Mouse (Mus musculus) liver, embryonic 11.5 days (tissue): ENCODE data around the gene Celf3. TPM values are rescaled to one million over a fixed set of nuclear protein-coding genes. Genes with fewer than 3 reads are reported as not detected.

Experiments
- ATAC-seq: fragments of 200-750 bp; cut with Nextera tagmentation; replicated peaks from 2 replicates; pipeline ENCODE4 v1.8.0; 2017; ENCODE audit warnings: moderate number of reproducible peaks, mild to moderate bottlenecking, moderate TSS enrichment, moderate library complexity; ENCODE audit not compliant: low FRiP score
- DNase-seq: peaks from one replicate; pipeline ENCODE4 v3.0.0-alpha.2; 2017; ENCODE audit warnings: low spot score
- H3K27ac ChIP-seq: fragments of 300-500 bp; sonication (generic); 2 replicates; pipeline ENCODE4 v1.5.1; 2014; ENCODE audit warnings: mild to moderate bottlenecking, low read depth, low read length, control low read depth
- H3K27me3 ChIP-seq: fragments of 300-500 bp; sonication (generic); replicated peaks from 2 replicates; pipeline ENCODE4 v1.6.1; 2014; ENCODE audit warnings: low read length, mixed read lengths; ENCODE audit not compliant: control insufficient read depth, insufficient read depth
- H3K36me3 ChIP-seq: fragments of 300-500 bp; sonication (generic); 2 replicates; pipeline ENCODE4 v1.6.1; 2014; ENCODE audit warnings: mild to moderate bottlenecking, low read length, moderate library complexity, mixed read lengths; ENCODE audit not compliant: control insufficient read depth, insufficient read depth
- H3K4me1 ChIP-seq: fragments of 300-500 bp; sonication (generic); replicated peaks from 2 replicates; pipeline ENCODE4 v1.6.1; 2014; ENCODE audit warnings: low read length, mixed read lengths; ENCODE audit not compliant: control insufficient read depth, insufficient read depth
- H3K4me2 ChIP-seq: fragments of 300-500 bp; sonication (generic); 2 replicates; pipeline ENCODE4 v1.6.1; 2014; ENCODE audit warnings: mild to moderate bottlenecking, control low read depth, moderate library complexity
- H3K4me3 ChIP-seq: fragments of 300-500 bp; sonication (generic); 2 replicates; pipeline ENCODE4 v1.5.1; 2014; ENCODE audit warnings: low read depth, low read length, control low read depth
- H3K9ac ChIP-seq: fragments of 300-500 bp; sonication (generic); 2 replicates; pipeline ENCODE4 v1.6.1; 2014; ENCODE audit warnings: low read depth, low read length, control low read depth
- H3K9me3 ChIP-seq: fragments of 300-500 bp; sonication (generic); 2 replicates; pipeline ENCODE4 v1.6.1; 2016; ENCODE audit warnings: low read length, inconsistent platforms, mixed read lengths; ENCODE audit not compliant: control insufficient read depth
- WGBS: fragments of 180-500 bp; shearing (Covaris S2); extraction: QIAGEN DNeasy Blood & Tissue Kit; methylation state at CpG from one replicate; pipeline ENCODE4 v1.1.7; 2014; 5-methylcytosine and 5-hydroxymethylcytosine counted together
- polyA plus RNA-seq: library from polyadenylated mRNA; unstranded; fragments of >200 nt; fragmentation: Nextera tagmentation; extraction: Ambion mirVana; gene quantifications from 2 replicates; pipeline ENCODE4 v1.2.1, GENCODE M21; 2014

Gene Celf3
- polyA plus RNA-seq, 1 experiment from 2014 or later, result 3.8 TPM

- Histone ChIP-seq H3K9me3 (no peaks in the 10 kb centered on the region), H3K27me3 (peaks cover 9% of the 10 kb centered on the region), H3K4me1 (no peaks in the 10 kb centered on the region), H3K36me3 (no peaks in the 10 kb centered on the region), H3K4me3 (no peak overlapping the region), H3K27ac (no peak overlapping the region), H3K4me2 (no peak overlapping the region), H3K9ac (no peak overlapping the region)
- 79% methylated on average over 7 of the region's 7 CpGs for WGBS
- DNase-seq (no peak), ATAC-seq (no peak)
Measured at GRCm38 (mm10) chr3:94485922-94486321, 7.8 kb downstream of the Celf3 start.

- Histone ChIP-seq H3K4me3 (no peak overlapping the region), H3K36me3 (no peaks in the 10 kb centered on the region), H3K4me1 (no peaks in the 10 kb centered on the region), H3K9me3 (no peaks in the 10 kb centered on the region), H3K4me2 (no peak overlapping the region), H3K27ac (no peak overlapping the region), H3K9ac (no peak overlapping the region), H3K27me3 (no peaks in the 10 kb centered on the region)
- WGBS, result 73% methylated on average over 6 of the region's 6 CpGs
- DNase-seq (no peak), ATAC-seq (no peak)
Measured at GRCm38 (mm10) chr3:94487581-94487980, 9.5 kb downstream of the Celf3 start.

- 88% methylated on average over 4 of the region's 4 CpGs for WGBS
- Histone ChIP-seq H3K27ac (no peak overlapping the region), H3K9ac (no peak overlapping the region), H3K36me3 (peaks cover 2% of the 10 kb centered on the region; the same call in 1 of the 2 replicates), H3K27me3 (no peaks in the 10 kb centered on the region), H3K4me2 (no peak overlapping the region), H3K4me1 (no peaks in the 10 kb centered on the region), H3K9me3 (no peaks in the 10 kb centered on the region), H3K4me3 (no peak overlapping the region)
- DNase-seq, result no peak
- ATAC-seq, result no peak
Measured at GRCm38 (mm10) chr3:94497162-94497561, 19.1 kb downstream of the Celf3 start.

GRCm38 (mm10) chr3:94502243-94502642 is 24.1 kb downstream of the Celf3 start:
- H3K27me3 ChIP-seq, result no peaks in the 10 kb centered on the region
- no peak overlapping the region for H3K4me3 ChIP-seq
- DNase-seq (no peak), ATAC-seq (no peak)
- no peak overlapping the region for H3K9ac ChIP-seq
- no peaks in the 10 kb centered on the region for H3K9me3 ChIP-seq
- no peak overlapping the region for H3K4me2 ChIP-seq
- H3K36me3 ChIP-seq, result peaks cover 4% of the 10 kb centered on the region; the same call in 1 of the 2 replicates
- no peak overlapping the region for H3K27ac ChIP-seq
- H3K4me1 ChIP-seq, result no peaks in the 10 kb centered on the region
- 75% methylated on average over 3 of the region's 3 CpGs for WGBS

GRCm38 (mm10) chr3:94506664-94507063 is 28.6 kb downstream of the Celf3 start:
- no peak overlapping the region for H3K4me2 ChIP-seq
- H3K27me3 ChIP-seq, result no peaks in the 10 kb centered on the region
- H3K9ac ChIP-seq, result no peak overlapping the region
- H3K27ac ChIP-seq, result no peak overlapping the region
- no peak overlapping the region for H3K4me3 ChIP-seq
- H3K4me1 ChIP-seq, result no peaks in the 10 kb centered on the region
- no peak for ATAC-seq
- no peak for DNase-seq
- H3K36me3 ChIP-seq, result peaks cover 6% of the 10 kb centered on the region; the same call in 1 of the 2 replicates
- H3K9me3 ChIP-seq, result no peaks in the 10 kb centered on the region
- WGBS, result 79% methylated on average over 1 of the region's 1 CpGs

- Histone ChIP-seq H3K27me3 (no peaks in the 10 kb centered on the region), H3K4me1 (no peaks in the 10 kb centered on the region), H3K9me3 (no peaks in the 10 kb centered on the region), H3K4me2 (no peak overlapping the region), H3K27ac (no peak overlapping the region), H3K36me3 (no peaks in the 10 kb centered on the region; the same call in 1 of the 2 replicates), H3K4me3 (no peak overlapping the region), H3K9ac (no peak overlapping the region)
- DNase-seq, result no peak
- no peak for ATAC-seq
- 77% methylated on average over 2 of the region's 2 CpGs for WGBS
Measured at GRCm38 (mm10) chr3:94526731-94527130, 48.6 kb downstream of the Celf3 start.

GRCm38 (mm10) chr3:94533968-94534367 is 55.9 kb downstream of the Celf3 start:
- ATAC-seq (no peak), DNase-seq (no peak)
- no peaks in the 10 kb centered on the region for H3K9me3 ChIP-seq
- no peak overlapping the region for H3K27ac ChIP-seq
- H3K4me2 ChIP-seq, result no peak overlapping the region
- no peaks in the 10 kb centered on the region for H3K27me3 ChIP-seq
- H3K9ac ChIP-seq, result no peak overlapping the region
- no peaks in the 10 kb centered on the region; the same call in 1 of the 2 replicates for H3K36me3 ChIP-seq
- no peaks in the 10 kb centered on the region for H3K4me1 ChIP-seq
- no peak overlapping the region for H3K4me3 ChIP-seq

- Histone ChIP-seq H3K27me3 (no peaks in the 10 kb centered on the region), H3K4me3 (no peak overlapping the region), H3K27ac (no peak overlapping the region), H3K4me2 (no peak overlapping the region), H3K9ac (no peak overlapping the region), H3K4me1 (no peaks in the 10 kb centered on the region), H3K36me3 (no peaks in the 10 kb centered on the region; the same call in 1 of the 2 replicates), H3K9me3 (no peaks in the 10 kb centered on the region)
- no peak for DNase-seq
- 92% methylated on average over 3 of the region's 3 CpGs for WGBS
- no peak for ATAC-seq
Measured at GRCm38 (mm10) chr3:94537187-94537586, 59.1 kb downstream of the Celf3 start.
